Mouse (Mus musculus) olfactory bulb, adult 2 months (tissue): ENCODE data around the gene Tekt5.

Source experiments
- CTCF ChIP-seq: fragments of 200-500 bp; IDR thresholded peaks from 2 replicates; pipeline ENCODE4 v1.5.1; 2012; ENCODE audit warnings: low read depth, mild to moderate bottlenecking, low read length, moderate library complexity; ENCODE audit not compliant: insufficient read depth
- POLR2A ChIP-seq: fragments of 200-500 bp; IDR thresholded peaks from 2 replicates; pipeline ENCODE4 v1.6.1; 2012; ENCODE audit warnings: mild to moderate bottlenecking, low read depth, low read length, moderate library complexity; ENCODE audit not compliant: insufficient read depth

DNA sequence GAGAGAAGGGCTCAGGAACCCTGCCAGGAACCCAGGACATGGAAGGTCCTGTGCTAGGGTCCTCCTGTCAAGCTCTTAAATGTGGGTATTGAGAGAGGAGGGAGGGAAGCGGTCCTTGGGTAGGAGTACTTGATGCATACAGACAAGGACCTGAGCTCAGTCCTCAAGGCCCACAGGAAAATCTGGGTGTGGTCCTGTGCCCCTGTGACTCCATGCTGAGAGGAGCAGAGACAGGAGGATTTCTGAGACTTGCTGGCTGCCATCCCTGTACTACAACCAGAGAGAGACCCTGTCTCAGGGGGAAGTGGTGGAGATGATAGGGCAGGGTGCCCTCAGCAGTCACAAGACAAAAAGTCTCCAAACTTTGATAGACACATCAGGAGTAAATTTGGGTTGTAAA is 25.3 kb downstream of the Tekt5 start:
- no peak for TF ChIP-seq CTCF
- TF ChIP-seq POLR2A: no peak
